Mouse (Mus musculus): ENCODE results near the gene Zfr. TPM values are rescaled to one million over a fixed set of nuclear protein-coding genes. Genes with fewer than 3 reads are reported as not detected.

Zfr gene
- polyA plus RNA-seq, 1 experiment from 2014 or later = 128 TPM

GRCm38 (mm10) chr15:12203512-12204318 is 86.1 kb downstream of the Zfr start:
- Histone ChIP-seq H3K9ac (ENCODE audit: low read length) (peak overlapping the region; percentile 44), H3K27me3 (ENCODE audit: control insufficient read depth, insufficient read depth, low read length) (no peaks in the 10 kb centered on the region), H3K9me3 (ENCODE audit: control insufficient read depth, low read length) (no peaks in the 10 kb centered on the region), H3K4me2 (ENCODE audit: low read depth, severe bottlenecking) (peak overlapping the region; percentile 54), H3K4me3 (ENCODE audit: low read depth, low read length) (peak overlapping the region; percentile 76), H3K36me3 (ENCODE audit: control insufficient read depth, insufficient read depth, low read length) (no peaks in the 10 kb centered on the region; the same call in 1 of the 2 replicates), H3K4me1 (ENCODE audit: control insufficient read depth, insufficient read depth, low read length) (peaks cover 17% of the 10 kb centered on the region), H3K27ac (replicated peaks; ENCODE audit: low read depth, low read length) (peak overlapping the region; percentile 89)
- DNase-seq (ENCODE audit: low spot score) (peak; percentile 47), ATAC-seq (ENCODE audit: insufficient number of reproducible peaks, low FRiP score, low TSS enrichment, low read depth) (no peak)
- 18% methylated on average over 10 of the region's 10 CpGs for WGBS

- no peaks in the 10 kb centered on the region for H3K27me3 ChIP-seq (ENCODE audit: control insufficient read depth, insufficient read depth, low read length)
- peak within 1 kb of the TSS; percentile 54 for H3K4me2 ChIP-seq (ENCODE audit: low read depth, severe bottlenecking)
- DNase-seq (ENCODE audit: low spot score) = peak; percentile 100
- H3K9ac ChIP-seq (ENCODE audit: low read length) = peak within 1 kb of the TSS; percentile 89
- no peaks in the 10 kb centered on the region; the same call in 1 of the 2 replicates for H3K36me3 ChIP-seq (ENCODE audit: control insufficient read depth, insufficient read depth, low read length)
- H3K4me3 ChIP-seq (ENCODE audit: low read depth, low read length) = peak within 1 kb of the TSS; percentile 76
- peak within 1 kb of the TSS; percentile 89 for H3K27ac ChIP-seq (replicated peaks; ENCODE audit: low read depth, low read length)
- H3K4me1 ChIP-seq (ENCODE audit: control insufficient read depth, insufficient read depth, low read length) = peaks cover 17% of the 10 kb centered on the region
- ATAC-seq (ENCODE audit: insufficient number of reproducible peaks, low FRiP score, low TSS enrichment, low read depth) = peak; percentile 97
- no peaks in the 10 kb centered on the region for H3K9me3 ChIP-seq (ENCODE audit: control insufficient read depth, low read length)
- WGBS = 2% methylated on average over 40 of the region's 58 CpGs
These were observed 86.9 kb downstream of the Zfr start, which contains the start of gene Mtmr12 for GRCm38 (mm10) chr15:12204319-12205159. Mtmr12 (plus strand) TSS chr15:12205028.

- DNase-seq (ENCODE audit: low spot score) (peak; percentile 56), ATAC-seq (ENCODE audit: insufficient number of reproducible peaks, low FRiP score, low TSS enrichment, low read depth) (peak; percentile 73)
These were observed 87.7 kb downstream of the Zfr start for GRCm38 (mm10) chr15:12205160-12205901.

GRCm38 (mm10) chr15:12205902-12206645 is 88.4 kb downstream of the Zfr start:
- H3K4me3 ChIP-seq (ENCODE audit: low read depth, low read length) = peak overlapping the region; percentile 76
- no peaks in the 10 kb centered on the region; the same call in 1 of the 2 replicates for H3K36me3 ChIP-seq (ENCODE audit: control insufficient read depth, insufficient read depth, low read length)
- H3K4me2 ChIP-seq (ENCODE audit: low read depth, severe bottlenecking) = peak overlapping the region; percentile 54
- no peak overlapping the region for H3K27ac ChIP-seq (replicated peaks; ENCODE audit: low read depth, low read length)
- WGBS = 45% methylated on average over 14 of the region's 14 CpGs
- ATAC-seq (ENCODE audit: insufficient number of reproducible peaks, low FRiP score, low TSS enrichment, low read depth) (no peak), DNase-seq (ENCODE audit: low spot score) (no peak)
- H3K9ac ChIP-seq (ENCODE audit: low read length) = no peak overlapping the region; the same call in 1 of the 2 replicates
- no peaks in the 10 kb centered on the region for H3K27me3 ChIP-seq (ENCODE audit: control insufficient read depth, insufficient read depth, low read length)
- H3K9me3 ChIP-seq (ENCODE audit: control insufficient read depth, low read length) = no peaks in the 10 kb centered on the region
- H3K4me1 ChIP-seq (ENCODE audit: control insufficient read depth, insufficient read depth, low read length) = peaks cover 17% of the 10 kb centered on the region

More at GRCm38 (mm10) chr15:12205160-12205901, 87.7 kb downstream of the Zfr start:
- H3K4me2 ChIP-seq (ENCODE audit: low read depth, severe bottlenecking) = peak overlapping the region; percentile 54
- no peaks in the 10 kb centered on the region; the same call in 1 of the 2 replicates for H3K36me3 ChIP-seq (ENCODE audit: control insufficient read depth, insufficient read depth, low read length)
- H3K4me3 ChIP-seq (ENCODE audit: low read depth, low read length) = peak overlapping the region; percentile 76
- 1% methylated on average over 65 of the region's 73 CpGs for WGBS
- peaks cover 17% of the 10 kb centered on the region for H3K4me1 ChIP-seq (ENCODE audit: control insufficient read depth, insufficient read depth, low read length)
- no peaks in the 10 kb centered on the region for H3K9me3 ChIP-seq (ENCODE audit: control insufficient read depth, low read length)
- H3K27me3 ChIP-seq (ENCODE audit: control insufficient read depth, insufficient read depth, low read length) = no peaks in the 10 kb centered on the region
- H3K27ac ChIP-seq (replicated peaks; ENCODE audit: low read depth, low read length) = peak overlapping the region; percentile 64; the same call in 1 of the 2 replicates
- H3K9ac ChIP-seq (ENCODE audit: low read length) = peak overlapping the region; percentile 89

- H3K4me2 ChIP-seq (ENCODE audit: low read depth, severe bottlenecking) = peak overlapping the region; percentile 54
These were observed 89.1 kb downstream of the Zfr start for GRCm38 (mm10) chr15:12206646-12207222.

GRCm38 (mm10) chr15:12207556-12208090 is 90.0 kb downstream of the Zfr start:
- no peaks in the 10 kb centered on the region for H3K9me3 ChIP-seq (ENCODE audit: control insufficient read depth, low read length)
- DNase-seq (ENCODE audit: low spot score) (no peak), ATAC-seq (ENCODE audit: insufficient number of reproducible peaks, low FRiP score, low TSS enrichment, low read depth) (no peak)
- no peak overlapping the region for H3K4me2 ChIP-seq (ENCODE audit: low read depth, severe bottlenecking)
- H3K36me3 ChIP-seq (ENCODE audit: control insufficient read depth, insufficient read depth, low read length) = no peaks in the 10 kb centered on the region; the same call in 1 of the 2 replicates
- no peak overlapping the region for H3K27ac ChIP-seq (replicated peaks; ENCODE audit: low read depth, low read length)
- H3K4me3 ChIP-seq (ENCODE audit: low read depth, low read length) = no peak overlapping the region
- peaks cover 17% of the 10 kb centered on the region for H3K4me1 ChIP-seq (ENCODE audit: control insufficient read depth, insufficient read depth, low read length)
- 83% methylated on average over 6 of the region's 6 CpGs for WGBS
- no peaks in the 10 kb centered on the region for H3K27me3 ChIP-seq (ENCODE audit: control insufficient read depth, insufficient read depth, low read length)
- no peak overlapping the region for H3K9ac ChIP-seq (ENCODE audit: low read length)

More at GRCm38 (mm10) chr15:12206646-12207222, 89.1 kb downstream of the Zfr start:
- Histone ChIP-seq H3K9me3 (ENCODE audit: control insufficient read depth, low read length) (no peaks in the 10 kb centered on the region), H3K27ac (replicated peaks; ENCODE audit: low read depth, low read length) (no peak overlapping the region), H3K27me3 (ENCODE audit: control insufficient read depth, insufficient read depth, low read length) (no peaks in the 10 kb centered on the region), H3K36me3 (ENCODE audit: control insufficient read depth, insufficient read depth, low read length) (no peaks in the 10 kb centered on the region; the same call in 1 of the 2 replicates), H3K9ac (ENCODE audit: low read length) (no peak overlapping the region), H3K4me1 (ENCODE audit: control insufficient read depth, insufficient read depth, low read length) (peaks cover 17% of the 10 kb centered on the region), H3K4me3 (ENCODE audit: low read depth, low read length) (no peak overlapping the region; the same call in 1 of the 2 replicates)
- WGBS = 78% methylated on average over 7 of the region's 7 CpGs
- DNase-seq (ENCODE audit: low spot score) = no peak
- no peak for ATAC-seq (ENCODE audit: insufficient number of reproducible peaks, low FRiP score, low TSS enrichment, low read depth)

GRCm38 (mm10) chr15:12211577-12211976 is 93.9 kb downstream of the Zfr start:
- no peak overlapping the region for H3K9ac ChIP-seq (ENCODE audit: low read length)
- H3K36me3 ChIP-seq (ENCODE audit: control insufficient read depth, insufficient read depth, low read length) = no peaks in the 10 kb centered on the region; the same call in 1 of the 2 replicates
- H3K4me2 ChIP-seq (ENCODE audit: low read depth, severe bottlenecking) = no peak overlapping the region
- DNase-seq (ENCODE audit: low spot score) = no peak
- WGBS = 75% methylated on average over 8 of the region's 8 CpGs
- no peak overlapping the region for H3K4me3 ChIP-seq (ENCODE audit: low read depth, low read length)
- H3K27me3 ChIP-seq (ENCODE audit: control insufficient read depth, insufficient read depth, low read length) = no peaks in the 10 kb centered on the region
- no peak overlapping the region for H3K27ac ChIP-seq (replicated peaks; ENCODE audit: low read depth, low read length)
- peaks cover 6% of the 10 kb centered on the region; the same call in 1 of the 2 replicates for H3K4me1 ChIP-seq (ENCODE audit: control insufficient read depth, insufficient read depth, low read length)
- no peaks in the 10 kb centered on the region for H3K9me3 ChIP-seq (ENCODE audit: control insufficient read depth, low read length)
- no peak for ATAC-seq (ENCODE audit: insufficient number of reproducible peaks, low FRiP score, low TSS enrichment, low read depth)
